Mouse (Mus musculus) bone marrow, adult 2 months (tissue): ENCODE results near the gene Sertad3.

Experiments used
- CTCF ChIP-seq: fragments of 200-500 bp; IDR thresholded peaks from 2 replicates; pipeline ENCODE4 v1.5.1; 2011; ENCODE audit warnings: low read length, control low read depth; ENCODE audit not compliant: control insufficient read depth, insufficient read depth
- POLR2A ChIP-seq: fragments of 200-500 bp; IDR thresholded peaks from 2 replicates; pipeline ENCODE4 v1.6.1; 2011; ENCODE audit warnings: low read depth, mild to moderate bottlenecking, control low read depth, low read length, borderline replicate concordance; ENCODE audit not compliant: control insufficient read depth

DNA sequence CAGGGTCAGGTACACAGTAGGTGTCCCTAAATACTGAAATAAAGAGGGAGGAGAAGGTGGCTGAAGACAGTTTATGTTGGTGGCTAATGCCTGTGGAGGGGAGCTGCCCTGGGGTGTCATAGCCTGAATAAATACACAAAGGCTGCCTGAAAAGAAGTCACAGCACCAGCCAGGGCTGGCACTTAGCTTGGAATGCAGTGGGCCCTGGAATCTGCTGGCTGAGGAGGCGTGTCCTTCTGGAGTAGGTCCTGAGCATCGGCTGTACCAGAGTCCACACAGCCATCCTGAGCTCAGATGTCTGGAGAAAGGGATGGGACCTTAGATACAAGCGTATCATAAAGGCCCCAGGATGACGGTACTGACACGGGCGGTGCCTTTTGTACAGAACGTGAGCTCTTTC is 18.3 kb downstream of the Sertad3 start:
- TF ChIP-seq POLR2A (no peak), CTCF (no peak)
